Mouse (Mus musculus) midbrain, embryonic 12.5 days (tissue): ENCODE data around the gene Catsperz. TPM values are rescaled to one million over a fixed set of nuclear protein-coding genes. Genes with fewer than 3 reads are reported as not detected.

Source experiments
- ATAC-seq: fragments of 200-750 bp; cut with Nextera tagmentation; 2 replicates; pipeline ENCODE4 v1.8.0; 2017; ENCODE audit warnings: low read depth, moderate TSS enrichment, moderate library complexity; ENCODE audit not compliant: low FRiP score
- H3K27ac ChIP-seq: fragments of 300-500 bp; sonication (generic); replicated peaks from 2 replicates; pipeline ENCODE4 v1.5.1; 2016; ENCODE audit warnings: mild to moderate bottlenecking
- H3K27me3 ChIP-seq: fragments of 300-500 bp; sonication (generic); 2 replicates; pipeline ENCODE4 v1.6.1; 2016; ENCODE audit warnings: mild to moderate bottlenecking
- H3K36me3 ChIP-seq: fragments of 300-500 bp; sonication (generic); 2 replicates; pipeline ENCODE4 v1.6.1; 2016
- H3K4me1 ChIP-seq: fragments of 300-500 bp; sonication (generic); 2 replicates; pipeline ENCODE4 v1.6.1; 2016
- H3K4me2 ChIP-seq: fragments of 300-500 bp; sonication (generic); replicated peaks from 2 replicates; pipeline ENCODE4 v1.6.1; 2016; ENCODE audit warnings: mild to moderate bottlenecking, moderate library complexity
- H3K4me3 ChIP-seq: fragments of 300-500 bp; sonication (generic); 2 replicates; pipeline ENCODE4 v1.5.1; 2016; ENCODE audit warnings: mild to moderate bottlenecking
- H3K9ac ChIP-seq: fragments of 300-500 bp; sonication (generic); replicated peaks from 2 replicates; pipeline ENCODE4 v1.6.1; 2016; ENCODE audit warnings: mild to moderate bottlenecking, moderate library complexity
- H3K9me3 ChIP-seq: fragments of 300-500 bp; sonication (generic); 2 replicates; pipeline ENCODE4 v1.6.1; 2016; ENCODE audit warnings: mild to moderate bottlenecking
- WGBS: fragments of 180-500 bp; shearing (Covaris S2); methylation state at CpG from one replicate; pipeline ENCODE4 v1.1.7; 2016; 5-methylcytosine and 5-hydroxymethylcytosine counted together
- polyA plus RNA-seq: library from polyadenylated mRNA; unstranded; fragments of >200 nt; fragmentation: Nextera tagmentation; extraction: Ambion mirVana; gene quantifications from 2 replicates; pipeline ENCODE4 v1.2.1, GENCODE M21; 2016

Gene Catsperz
- 0.68 and 0.97 TPM in 2 replicates for polyA plus RNA-seq

- no peak within 1 kb of the TSS for H3K9ac ChIP-seq
- H3K4me2 ChIP-seq: peak within 1 kb of the TSS; percentile 11; the same call in 1 of the 2 replicates
- ATAC-seq: no peak
- no peaks in the 10 kb centered on the region for H3K9me3 ChIP-seq
- H3K27me3 ChIP-seq: peaks cover 80% of the 10 kb centered on the region
- peak within 1 kb of the TSS; percentile 15; the same call in 1 of the 2 replicates for H3K4me3 ChIP-seq
- H3K27ac ChIP-seq: no peak within 1 kb of the TSS
- 4% methylated on average over 9 of the region's 9 CpGs for WGBS
- no peaks in the 10 kb centered on the region for H3K36me3 ChIP-seq
- H3K4me1 ChIP-seq: peaks cover 39% of the 10 kb centered on the region
Measured at GRCm38 (mm10) chr19:6925307-6925573, at the start of gene Catsperz. Catsperz (minus strand) TSS chr19:6925380.

DNA sequence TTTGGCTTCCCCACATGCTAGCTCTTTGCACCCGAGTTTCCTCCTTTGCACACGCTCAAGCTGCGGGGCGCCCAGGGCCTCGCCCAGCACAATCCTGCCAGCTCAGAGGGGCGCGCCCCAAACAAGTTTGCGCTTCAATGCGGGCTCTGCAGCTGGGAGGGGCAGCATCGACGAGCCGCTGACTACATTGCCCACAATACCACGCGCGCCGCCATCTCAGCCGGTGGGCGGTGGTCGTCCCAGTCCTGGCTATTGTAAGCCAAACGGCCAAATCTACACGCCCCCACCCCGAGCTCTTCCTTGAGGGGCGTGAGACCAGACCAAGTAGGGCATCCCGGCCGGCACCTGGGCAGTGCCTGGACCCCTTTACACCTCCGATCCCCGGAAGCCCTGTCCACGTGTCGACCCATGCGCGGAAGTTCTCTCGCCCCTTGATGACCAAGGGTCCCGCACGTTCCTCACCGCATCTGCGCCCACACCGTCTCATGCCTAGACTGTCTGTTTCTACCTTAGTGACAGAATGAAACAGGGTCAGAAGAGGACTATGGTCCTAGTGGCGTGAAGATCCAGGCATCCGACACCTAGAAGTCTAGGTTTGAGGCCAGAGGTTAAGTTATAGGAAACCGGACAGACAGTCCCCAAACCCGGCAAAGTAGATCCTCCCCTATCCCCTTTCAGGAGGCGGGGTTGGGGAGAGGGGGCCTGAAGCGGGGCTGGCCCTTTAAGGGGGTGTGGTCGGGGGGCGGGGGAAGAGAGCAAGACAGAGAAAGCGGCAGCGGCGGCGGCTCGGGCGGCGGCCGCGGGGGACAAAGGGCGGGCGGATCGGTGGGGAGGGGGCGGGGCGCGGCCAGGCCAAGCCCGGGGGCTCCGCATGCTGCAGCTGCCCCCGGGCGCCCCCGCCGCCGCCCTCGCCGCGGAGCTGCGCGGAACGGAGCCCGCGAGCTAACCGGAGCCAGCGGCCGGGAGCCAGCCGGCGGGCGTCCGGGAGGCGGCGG, 49.3 kb upstream of the Catsperz start, which contains the start of gene Ppp1r14b:
Gene Ppp1r14b, plus strand, starts transcription at position 758 of the 995 bp plus-strand sequence.
- peak; percentile 69 for ATAC-seq
- H3K9ac ChIP-seq: peak within 1 kb of the TSS; percentile 92
- peak within 1 kb of the TSS; percentile 78 for H3K4me3 ChIP-seq
- no peaks in the 10 kb centered on the region for H3K9me3 ChIP-seq
- H3K4me2 ChIP-seq: peak within 1 kb of the TSS; percentile 94
- peaks cover 58% of the 10 kb centered on the region for H3K4me1 ChIP-seq
- H3K36me3 ChIP-seq: peaks cover 19% of the 10 kb centered on the region
- H3K27me3 ChIP-seq: peaks cover 37% of the 10 kb centered on the region
- peak within 1 kb of the TSS; percentile 95 for H3K27ac ChIP-seq
- under 1% methylated on average over 76 of the region's 84 CpGs for WGBS

DNA sequence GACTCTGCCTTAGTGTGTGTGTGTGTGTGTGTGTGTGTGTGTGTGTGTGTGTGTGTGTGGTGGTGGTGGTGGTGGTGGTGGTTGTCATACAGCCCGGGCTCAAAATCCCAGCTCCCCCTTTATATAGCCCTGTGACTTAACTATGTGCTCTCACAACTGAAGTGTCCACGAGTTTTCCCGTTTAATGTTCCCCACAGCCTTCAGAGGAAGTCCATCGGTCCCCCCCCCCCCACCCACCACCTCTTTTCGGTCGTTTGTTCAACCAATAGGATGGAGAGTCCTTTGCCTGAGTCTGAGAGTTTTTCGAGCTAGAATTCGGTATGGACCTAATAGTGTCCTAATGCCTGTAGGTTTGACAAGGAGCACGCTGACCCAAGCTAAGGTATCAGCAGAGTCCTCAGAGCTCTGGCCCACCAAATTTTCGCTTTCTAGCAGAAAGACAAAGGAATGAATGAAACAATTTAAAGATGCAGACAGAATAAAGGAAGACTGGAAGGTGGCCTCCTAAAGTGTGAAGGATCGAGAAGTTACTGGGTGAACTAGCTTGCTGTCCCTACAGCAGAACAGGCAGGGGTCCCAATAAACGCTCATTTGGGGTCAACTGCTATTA, 48.5 kb upstream of the Catsperz start:
- 36% methylated on average over 11 of the region's 12 CpGs for WGBS

GRCm38 (mm10) chr19:6972247-6972917, 47.2 kb upstream of the Catsperz start:
- H3K4me1 ChIP-seq: peaks cover 43% of the 10 kb centered on the region
- H3K4me3 ChIP-seq: no peak overlapping the region
- H3K27ac ChIP-seq: no peak overlapping the region
- H3K4me2 ChIP-seq: no peak overlapping the region
- H3K9ac ChIP-seq: no peak overlapping the region
- peaks cover 57% of the 10 kb centered on the region for H3K27me3 ChIP-seq
- H3K9me3 ChIP-seq: no peaks in the 10 kb centered on the region
- peaks cover 9% of the 10 kb centered on the region for H3K36me3 ChIP-seq
- no peak for ATAC-seq
- WGBS: 81% methylated on average over 13 of the region's 13 CpGs

More for the DNA sequence above, 48.5 kb upstream of the Catsperz start:
- no peak for ATAC-seq
- H3K27ac ChIP-seq: peak overlapping the region; percentile 95; the same call in 1 of the 2 replicates
- H3K27me3 ChIP-seq: peaks cover 45% of the 10 kb centered on the region
- peaks cover 56% of the 10 kb centered on the region for H3K4me1 ChIP-seq
- H3K36me3 ChIP-seq: peaks cover 19% of the 10 kb centered on the region
- H3K4me3 ChIP-seq: peak overlapping the region; percentile 78
- peak overlapping the region; percentile 94 for H3K4me2 ChIP-seq
- no peaks in the 10 kb centered on the region for H3K9me3 ChIP-seq
- peak overlapping the region; percentile 92 for H3K9ac ChIP-seq

GRCm38 (mm10) chr19:6971644-6972043, 46.5 kb upstream of the Catsperz start:
- no peak for ATAC-seq
- 51% methylated on average over 6 of the region's 6 CpGs for WGBS
- no peak overlapping the region for H3K9ac ChIP-seq

DNA sequence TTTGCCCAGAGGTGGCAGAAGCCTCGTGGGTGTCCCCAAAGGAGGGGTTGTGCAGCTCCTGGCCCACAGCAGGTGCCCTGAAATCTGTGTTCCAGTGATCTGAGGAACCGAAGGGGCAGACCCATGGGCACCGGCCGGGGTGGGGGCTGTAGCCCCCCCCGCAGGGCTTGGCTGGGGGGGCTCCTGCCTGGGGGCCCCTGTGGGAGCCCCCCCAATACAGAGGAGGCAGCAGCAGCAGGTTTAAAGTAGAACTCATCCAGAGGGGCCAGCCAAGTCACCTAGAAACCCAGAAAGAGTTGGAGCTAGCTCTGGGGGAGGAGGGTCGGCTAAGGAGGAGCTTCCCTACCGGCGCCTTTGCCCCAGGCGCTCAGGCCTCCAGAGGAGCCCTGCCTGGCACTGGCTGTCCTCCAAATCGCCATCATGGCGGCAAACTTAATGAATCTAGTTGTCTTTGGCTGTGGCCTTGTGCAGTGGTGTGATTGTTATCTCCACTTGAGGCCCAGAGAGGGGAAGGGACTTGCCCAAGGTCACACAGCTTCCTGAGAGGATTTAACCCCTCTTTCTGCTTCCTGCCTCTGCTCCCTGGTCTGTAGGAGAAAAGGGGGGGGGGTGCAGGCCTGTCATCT, 45.4 kb upstream of the Catsperz start:
- no peak for ATAC-seq
- no peaks in the 10 kb centered on the region for H3K9me3 ChIP-seq
- 21% methylated on average over 11 of the region's 11 CpGs for WGBS
- H3K9ac ChIP-seq: no peak overlapping the region
- H3K27me3 ChIP-seq: peaks cover 57% of the 10 kb centered on the region
- H3K4me3 ChIP-seq: peak overlapping the region; percentile 44
- no peaks in the 10 kb centered on the region for H3K36me3 ChIP-seq
- peaks cover 28% of the 10 kb centered on the region for H3K4me1 ChIP-seq
- H3K4me2 ChIP-seq: peak overlapping the region; percentile 53; the same call in 1 of the 2 replicates
- no peak overlapping the region for H3K27ac ChIP-seq

More at GRCm38 (mm10) chr19:6971644-6972043, 46.5 kb upstream of the Catsperz start:
- Histone ChIP-seq H3K4me3 (no peak overlapping the region), H3K27me3 (peaks cover 57% of the 10 kb centered on the region), H3K36me3 (0 out of 2 replicates have a peak, but pooled peaks cover 3% of the 10 kb centered on the region), H3K4me1 (peaks cover 37% of the 10 kb centered on the region), H3K9me3 (no peaks in the 10 kb centered on the region), H3K27ac (no peak overlapping the region), H3K4me2 (no peak overlapping the region)

GRCm38 (mm10) chr19:6969665-6970381, 44.6 kb upstream of the Catsperz start:
- Histone ChIP-seq H3K4me2 (peak overlapping the region; percentile 53), H3K4me1 (peaks cover 28% of the 10 kb centered on the region), H3K27me3 (peaks cover 57% of the 10 kb centered on the region), H3K9me3 (no peaks in the 10 kb centered on the region), H3K9ac (peak overlapping the region; percentile 31; the same call in 1 of the 2 replicates), H3K36me3 (no peaks in the 10 kb centered on the region), H3K27ac (no peak overlapping the region), H3K4me3 (peak overlapping the region; percentile 44)
- 1% methylated on average over 55 of the region's 55 CpGs for WGBS
- ATAC-seq: 0 out of 2 replicates have a peak, but pooled peaks have one; percentile 25

- H3K4me1 ChIP-seq: peaks cover 28% of the 10 kb centered on the region
- 0 out of 2 replicates have a peak, but pooled peaks cover 2% of the 10 kb centered on the region for H3K36me3 ChIP-seq
- peak overlapping the region; percentile 31; the same call in 1 of the 2 replicates for H3K9ac ChIP-seq
- no peak overlapping the region for H3K27ac ChIP-seq
- WGBS: under 1% methylated on average over 20 of the region's 20 CpGs
- peaks cover 57% of the 10 kb centered on the region for H3K27me3 ChIP-seq
- H3K4me2 ChIP-seq: peak overlapping the region; percentile 53
- H3K9me3 ChIP-seq: no peaks in the 10 kb centered on the region
- H3K4me3 ChIP-seq: peak overlapping the region; percentile 44
- ATAC-seq: no peak
Measured at GRCm38 (mm10) chr19:6969291-6969664, 44.1 kb upstream of the Catsperz start.

GRCm38 (mm10) chr19:6968491-6969271, 43.5 kb upstream of the Catsperz start:
- H3K27me3 ChIP-seq: peaks cover 57% of the 10 kb centered on the region
- ATAC-seq: no peak
- peaks cover 23% of the 10 kb centered on the region for H3K4me1 ChIP-seq

DNA sequence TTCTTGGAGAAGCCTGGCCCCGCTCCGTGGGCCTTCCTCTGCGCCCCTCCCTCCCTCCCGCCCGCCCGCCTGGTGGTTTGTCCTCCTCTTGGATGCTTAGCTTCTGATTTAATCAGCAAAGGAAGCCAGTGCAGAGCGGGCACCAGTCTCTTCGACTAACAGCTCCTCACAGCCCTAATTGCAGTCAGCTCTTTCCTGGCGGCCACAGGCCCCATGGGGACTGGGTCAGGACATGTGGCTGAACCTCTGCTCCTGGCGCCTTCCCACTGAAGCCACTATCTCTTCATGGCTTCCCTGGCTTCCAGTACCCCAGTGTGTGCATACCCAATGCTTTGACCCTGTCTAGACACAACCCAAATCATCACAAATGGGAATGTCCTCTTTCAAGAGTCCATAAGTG, 31.3 kb upstream of the Catsperz start:
- 79% methylated on average over 10 of the region's 10 CpGs for WGBS

More at GRCm38 (mm10) chr19:6968491-6969271, 43.5 kb upstream of the Catsperz start:
- WGBS: 15% methylated on average over 15 of the region's 15 CpGs
- Histone ChIP-seq H3K27ac (no peak overlapping the region), H3K9ac (no peak overlapping the region), H3K4me3 (peak overlapping the region; percentile 44), H3K4me2 (peak overlapping the region; percentile 53), H3K36me3 (0 out of 2 replicates have a peak, but pooled peaks cover 3% of the 10 kb centered on the region), H3K9me3 (no peaks in the 10 kb centered on the region)

More for the DNA sequence above, 31.3 kb upstream of the Catsperz start:
- Histone ChIP-seq H3K4me2 (no peak overlapping the region), H3K4me1 (peaks cover 13% of the 10 kb centered on the region), H3K4me3 (no peak overlapping the region), H3K36me3 (peaks cover 17% of the 10 kb centered on the region), H3K27me3 (no peaks in the 10 kb centered on the region), H3K27ac (no peak overlapping the region), H3K9me3 (no peaks in the 10 kb centered on the region), H3K9ac (no peak overlapping the region)
- ATAC-seq: no peak
